Mouse (Mus musculus): ENCODE results near the gene Epn3. TPM values are rescaled to one million over a fixed set of nuclear protein-coding genes. Genes with fewer than 3 reads are reported as not detected.

Epn3 gene
- polyA plus RNA-seq, 1 experiment from 2014 or later: 17.0 TPM

- no peak for ATAC-seq (ENCODE audit: insufficient read depth, low FRiP score)
- no peak overlapping the region for H3K4me2 ChIP-seq (ENCODE audit: low read depth, low read length)
- no peaks in the 10 kb centered on the region for H3K9me3 ChIP-seq (replicated peaks; ENCODE audit: control insufficient read depth, low read length)
- H3K27me3 ChIP-seq (ENCODE audit: control insufficient read depth, insufficient read depth, low read length): no peaks in the 10 kb centered on the region
- 77% methylated on average over 8 of the region's 8 CpGs for WGBS
- no peaks in the 10 kb centered on the region for H3K36me3 ChIP-seq (ENCODE audit: control insufficient read depth, insufficient read depth, low read length)
- H3K9ac ChIP-seq (ENCODE audit: low read length): no peak overlapping the region
- no peak overlapping the region for H3K4me3 ChIP-seq (replicated peaks; ENCODE audit: low read length)
- peaks cover 24% of the 10 kb centered on the region for H3K4me1 ChIP-seq (ENCODE audit: control insufficient read depth, insufficient read depth, low read length)
- no peak overlapping the region for H3K27ac ChIP-seq (ENCODE audit: low read length)
Measured at GRCm38 (mm10) chr11:94501482-94501881, 1.7 kb upstream of the Epn3 start.

- H3K4me2 ChIP-seq (ENCODE audit: low read depth, low read length): peak overlapping the region; percentile 52
Measured at GRCm38 (mm10) chr11:94500362-94500761, 588 bp upstream of the Epn3 start.

GRCm38 (mm10) chr11:94499035-94499434, 739 bp downstream of the Epn3 start:
- Histone ChIP-seq H3K4me3 (replicated peaks; ENCODE audit: low read length) (peak overlapping the region; percentile 47), H3K36me3 (ENCODE audit: control insufficient read depth, insufficient read depth, low read length) (no peaks in the 10 kb centered on the region), H3K9me3 (replicated peaks; ENCODE audit: control insufficient read depth, low read length) (no peaks in the 10 kb centered on the region), H3K9ac (ENCODE audit: low read length) (peak overlapping the region; percentile 76), H3K4me2 (ENCODE audit: low read depth, low read length) (peak overlapping the region; percentile 52), H3K27ac (ENCODE audit: low read length) (peak overlapping the region; percentile 98), H3K4me1 (ENCODE audit: control insufficient read depth, insufficient read depth, low read length) (peaks cover 24% of the 10 kb centered on the region), H3K27me3 (ENCODE audit: control insufficient read depth, insufficient read depth, low read length) (no peaks in the 10 kb centered on the region)
- no peak; the same call in 1 of the 2 replicates for ATAC-seq (ENCODE audit: insufficient read depth, low FRiP score)
- 0% methylated on average over 2 of the region's 2 CpGs for WGBS

More at GRCm38 (mm10) chr11:94500362-94500761, 588 bp upstream of the Epn3 start:
- Histone ChIP-seq H3K4me1 (ENCODE audit: control insufficient read depth, insufficient read depth, low read length) (peaks cover 24% of the 10 kb centered on the region), H3K36me3 (ENCODE audit: control insufficient read depth, insufficient read depth, low read length) (no peaks in the 10 kb centered on the region), H3K4me3 (replicated peaks; ENCODE audit: low read length) (peak overlapping the region; percentile 47), H3K9ac (ENCODE audit: low read length) (peak overlapping the region; percentile 76), H3K27ac (ENCODE audit: low read length) (peak overlapping the region; percentile 98), H3K9me3 (replicated peaks; ENCODE audit: control insufficient read depth, low read length) (no peaks in the 10 kb centered on the region), H3K27me3 (ENCODE audit: control insufficient read depth, insufficient read depth, low read length) (no peaks in the 10 kb centered on the region)
- 22% methylated on average over 8 of the region's 8 CpGs for WGBS
- ATAC-seq (ENCODE audit: insufficient read depth, low FRiP score): no peak

- no peaks in the 10 kb centered on the region for H3K27me3 ChIP-seq (ENCODE audit: control insufficient read depth, insufficient read depth, low read length)
- WGBS: 19% methylated on average over 19 of the region's 19 CpGs
- peaks cover 24% of the 10 kb centered on the region for H3K4me1 ChIP-seq (ENCODE audit: control insufficient read depth, insufficient read depth, low read length)
- no peaks in the 10 kb centered on the region for H3K36me3 ChIP-seq (ENCODE audit: control insufficient read depth, insufficient read depth, low read length)
- peak overlapping the region; percentile 76 for H3K9ac ChIP-seq (ENCODE audit: low read length)
- H3K9me3 ChIP-seq (replicated peaks; ENCODE audit: control insufficient read depth, low read length): no peaks in the 10 kb centered on the region
- H3K4me3 ChIP-seq (replicated peaks; ENCODE audit: low read length): peak overlapping the region; percentile 47
- peak; percentile 86 for ATAC-seq (ENCODE audit: insufficient read depth, low FRiP score)
- H3K27ac ChIP-seq (ENCODE audit: low read length): peak overlapping the region; percentile 98
- peak overlapping the region; percentile 52 for H3K4me2 ChIP-seq (ENCODE audit: low read depth, low read length)
Measured at GRCm38 (mm10) chr11:94498093-94498996, 1.4 kb downstream of the Epn3 start.

GRCm38 (mm10) chr11:94495415-94495814, 4.4 kb downstream of the Epn3 start:
- Histone ChIP-seq H3K9me3 (replicated peaks; ENCODE audit: control insufficient read depth, low read length) (no peaks in the 10 kb centered on the region), H3K4me3 (replicated peaks; ENCODE audit: low read length) (no peak overlapping the region), H3K27ac (ENCODE audit: low read length) (no peak overlapping the region), H3K4me1 (ENCODE audit: control insufficient read depth, insufficient read depth, low read length) (peaks cover 33% of the 10 kb centered on the region), H3K4me2 (ENCODE audit: low read depth, low read length) (no peak overlapping the region), H3K9ac (ENCODE audit: low read length) (no peak overlapping the region), H3K27me3 (ENCODE audit: control insufficient read depth, insufficient read depth, low read length) (peaks cover 3% of the 10 kb centered on the region; the same call in 1 of the 2 replicates), H3K36me3 (ENCODE audit: control insufficient read depth, insufficient read depth, low read length) (no peaks in the 10 kb centered on the region)
- 66% methylated on average over 3 of the region's 3 CpGs for WGBS
- ATAC-seq (ENCODE audit: insufficient read depth, low FRiP score): no peak

- H3K9ac ChIP-seq (ENCODE audit: low read length): no peak overlapping the region
- 69% methylated on average over 7 of the region's 7 CpGs for WGBS
- H3K27me3 ChIP-seq (ENCODE audit: control insufficient read depth, insufficient read depth, low read length): peaks cover 3% of the 10 kb centered on the region; the same call in 1 of the 2 replicates
- ATAC-seq (ENCODE audit: insufficient read depth, low FRiP score): no peak
- H3K27ac ChIP-seq (ENCODE audit: low read length): no peak overlapping the region
- peaks cover 12% of the 10 kb centered on the region for H3K4me1 ChIP-seq (ENCODE audit: control insufficient read depth, insufficient read depth, low read length)
- H3K36me3 ChIP-seq (ENCODE audit: control insufficient read depth, insufficient read depth, low read length): no peaks in the 10 kb centered on the region
- H3K9me3 ChIP-seq (replicated peaks; ENCODE audit: control insufficient read depth, low read length): no peaks in the 10 kb centered on the region
- peak overlapping the region; percentile 60; the same call in 1 of the 2 replicates for H3K4me2 ChIP-seq (ENCODE audit: low read depth, low read length)
- H3K4me3 ChIP-seq (replicated peaks; ENCODE audit: low read length): no peak overlapping the region
Measured at GRCm38 (mm10) chr11:94491749-94492099, 8.1 kb downstream of the Epn3 start.

GRCm38 (mm10) chr11:94491035-94491748, 8.6 kb downstream of the Epn3 start:
- Histone ChIP-seq H3K36me3 (ENCODE audit: control insufficient read depth, insufficient read depth, low read length) (no peaks in the 10 kb centered on the region), H3K9ac (ENCODE audit: low read length) (peak overlapping the region; percentile 70), H3K4me2 (ENCODE audit: low read depth, low read length) (peak overlapping the region; percentile 60), H3K4me3 (replicated peaks; ENCODE audit: low read length) (peak overlapping the region; percentile 45), H3K9me3 (replicated peaks; ENCODE audit: control insufficient read depth, low read length) (no peaks in the 10 kb centered on the region), H3K4me1 (ENCODE audit: control insufficient read depth, insufficient read depth, low read length) (peaks cover 12% of the 10 kb centered on the region), H3K27me3 (ENCODE audit: control insufficient read depth, insufficient read depth, low read length) (peaks cover 3% of the 10 kb centered on the region; the same call in 1 of the 2 replicates), H3K27ac (ENCODE audit: low read length) (no peak overlapping the region)
- peak; percentile 22; the same call in 1 of the 2 replicates for ATAC-seq (ENCODE audit: insufficient read depth, low FRiP score)
- WGBS: 11% methylated on average over 55 of the region's 55 CpGs

GRCm38 (mm10) chr11:94489745-94490144, 10.0 kb downstream of the Epn3 start:
- peaks cover 3% of the 10 kb centered on the region; the same call in 1 of the 2 replicates for H3K27me3 ChIP-seq (ENCODE audit: control insufficient read depth, insufficient read depth, low read length)
- no peak overlapping the region for H3K4me3 ChIP-seq (replicated peaks; ENCODE audit: low read length)
- H3K9ac ChIP-seq (ENCODE audit: low read length): no peak overlapping the region
- H3K27ac ChIP-seq (ENCODE audit: low read length): no peak overlapping the region
- no peak overlapping the region for H3K4me2 ChIP-seq (ENCODE audit: low read depth, low read length)
- ATAC-seq (ENCODE audit: insufficient read depth, low FRiP score): no peak
- H3K9me3 ChIP-seq (replicated peaks; ENCODE audit: control insufficient read depth, low read length): no peaks in the 10 kb centered on the region
- H3K36me3 ChIP-seq (ENCODE audit: control insufficient read depth, insufficient read depth, low read length): no peaks in the 10 kb centered on the region
- WGBS: 35% methylated on average over 4 of the region's 4 CpGs
- H3K4me1 ChIP-seq (ENCODE audit: control insufficient read depth, insufficient read depth, low read length): peaks cover 12% of the 10 kb centered on the region
